Mouse (Mus musculus) subcutaneous adipose tissue, adult 2 months (tissue): ENCODE measurements around the gene Tmem117. TPM values are rescaled to one million over a fixed set of nuclear protein-coding genes. Genes with fewer than 3 reads are reported as not detected.

ENCODE experiments used
- polyA plus RNA-seq: library from polyadenylated mRNA; depleted of rRNA; stranded (reverse); fragments of >200 nt; gene quantifications from 2 replicates; pipeline ENCODE4 v1.2.3, GENCODE M21; 2012; ENCODE audit warnings: low replicate concordance; rRNA removed

Tmem117 gene
- 0.04 and 0.39 TPM in 2 replicates for polyA plus RNA-seq

DNA sequence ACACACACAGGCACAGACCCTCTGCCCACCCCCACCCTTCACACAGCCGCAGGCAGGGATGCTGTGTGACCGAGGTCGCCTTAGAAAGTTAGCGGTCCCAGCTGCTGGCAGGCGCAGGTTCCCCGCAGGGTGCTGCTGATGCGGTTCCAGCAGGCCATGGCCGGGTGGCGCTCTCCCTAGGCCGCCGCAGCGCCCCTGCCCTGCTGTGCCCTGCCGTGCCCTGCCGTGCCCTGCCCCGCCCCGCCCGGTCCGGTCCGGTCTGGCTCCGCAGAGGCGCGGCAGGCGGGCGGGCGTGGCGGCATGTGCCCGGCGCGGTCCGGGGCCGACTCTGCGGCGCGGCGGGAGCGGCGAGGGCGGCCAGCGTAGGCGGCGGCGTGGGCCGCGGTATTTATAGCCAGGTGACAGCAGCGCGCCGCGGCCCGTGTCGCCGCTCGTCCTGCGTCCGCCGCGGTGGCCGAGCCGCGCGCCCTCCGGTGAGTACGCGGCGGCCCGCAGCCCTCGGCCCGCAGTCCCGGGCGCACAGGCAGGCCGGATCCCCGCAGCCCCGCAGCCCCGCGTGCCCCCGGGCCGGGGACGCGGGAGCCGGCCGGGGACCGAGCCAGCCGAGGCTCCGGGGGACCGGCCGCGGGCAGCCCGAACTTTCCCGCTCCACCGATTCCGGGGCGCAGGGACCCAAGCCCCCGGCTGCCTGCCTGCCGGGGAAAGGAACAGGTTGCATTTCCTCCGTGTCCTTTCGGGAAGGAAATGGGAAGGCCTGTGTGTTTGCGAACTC is at the start of gene Tmem117:
TSS of gene Tmem117 (plus strand) at position 403 of the 772 bp plus-strand sequence.

DNA sequence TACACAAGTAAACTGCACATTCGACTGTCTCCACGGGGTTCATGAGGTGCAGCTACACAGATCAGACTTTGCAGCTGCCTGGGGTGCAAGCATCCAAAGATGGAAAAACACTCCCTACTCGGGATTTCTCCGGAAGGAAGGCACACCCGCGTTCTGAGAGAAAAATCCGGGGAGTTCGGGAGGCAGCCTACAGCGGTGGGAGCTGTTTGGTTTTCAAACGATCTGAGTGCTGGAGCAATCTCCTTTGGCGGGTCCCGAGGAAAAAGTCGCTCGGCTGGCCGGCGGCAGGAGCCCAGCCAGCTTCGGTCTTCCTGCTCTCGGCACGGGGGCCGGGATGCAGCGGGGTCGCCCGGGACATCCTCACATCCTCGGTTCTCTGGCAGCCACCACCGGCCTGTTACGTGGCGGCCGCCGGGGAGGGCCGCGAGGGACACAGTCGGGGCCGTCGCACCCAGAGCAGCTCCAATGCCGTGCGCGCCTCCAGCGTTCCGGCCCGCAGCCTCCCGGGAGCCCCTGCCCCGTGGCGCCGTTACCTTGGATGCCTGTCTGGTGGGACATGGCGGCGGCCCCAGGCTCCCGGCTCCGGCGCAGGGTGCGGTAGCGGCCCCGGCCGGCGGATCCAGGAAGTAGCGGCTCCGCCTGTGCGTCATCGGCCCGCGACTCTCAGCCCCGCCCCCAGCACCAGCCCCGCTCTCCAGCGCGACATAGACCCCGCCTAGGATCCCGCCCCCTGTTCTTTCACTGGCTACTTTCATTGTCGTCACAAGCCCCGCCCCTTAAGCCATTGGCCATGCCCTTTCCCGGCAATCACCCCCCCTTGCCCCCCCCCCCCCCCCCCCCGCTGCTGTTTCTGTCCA is 39.6 kb upstream of the Tmem117 start, which contains the start of gene Twf1:
TSS of gene Twf1 (minus strand) at position 671 of the 857 bp plus-strand sequence.

Other genes with a start within 250 kb of the Tmem117 start
- gene Adamts20, start 163.8 kb upstream of the Tmem117 start, polyA plus RNA-seq = 0.41 and 0.57 TPM in 2 replicates
- 2.5 and 5.4 TPM in 2 replicates for gene Pus7l, start 85.7 kb upstream of the Tmem117 start, polyA plus RNA-seq
- 8.9 and 12.3 TPM in 2 replicates for gene Irak4, start 85.6 kb upstream of the Tmem117 start, polyA plus RNA-seq
- gene Twf1, start 39.3 kb upstream of the Tmem117 start, polyA plus RNA-seq = 48.2 and 48.8 TPM in 2 replicates